Mouse (Mus musculus) heart, embryonic 13.5 days (tissue): ENCODE results near the gene Sec31a. TPM values are rescaled to one million over a fixed set of nuclear protein-coding genes. Genes with fewer than 3 reads are reported as not detected.
A peak's percentile ranks its signal among the peaks of the same experiment; 100 is the strongest.

Experiments
- ATAC-seq: fragments of 200-750 bp; cut with Nextera tagmentation; 2 replicates; pipeline ENCODE4 v1.8.0; 2017; ENCODE audit warnings: moderate TSS enrichment; ENCODE audit not compliant: insufficient number of reproducible peaks, low FRiP score, low TSS enrichment; ENCODE audit errors: extremely low read depth
- H3K27ac ChIP-seq: fragments of 300-500 bp; sonication (generic); replicated peaks from 2 replicates; pipeline ENCODE4 v1.5.1; 2015; ENCODE audit warnings: moderate library complexity, mild to moderate bottlenecking, inconsistent platforms
- H3K27me3 ChIP-seq: fragments of 300-500 bp; sonication (generic); replicated peaks from 2 replicates; pipeline ENCODE4 v1.6.1; 2015; ENCODE audit warnings: mild to moderate bottlenecking, inconsistent platforms
- H3K36me3 ChIP-seq: fragments of 300-500 bp; sonication (generic); 2 replicates; pipeline ENCODE4 v1.6.1; 2015; ENCODE audit warnings: mild to moderate bottlenecking, inconsistent platforms
- H3K4me1 ChIP-seq: fragments of 300-500 bp; sonication (generic); 2 replicates; pipeline ENCODE4 v1.6.1; 2015; ENCODE audit warnings: inconsistent platforms
- H3K4me2 ChIP-seq: fragments of 300-500 bp; sonication (generic); 2 replicates; pipeline ENCODE4 v1.6.1; 2015; ENCODE audit warnings: inconsistent platforms, mild to moderate bottlenecking, moderate library complexity
- H3K4me3 ChIP-seq: fragments of 300-500 bp; sonication (generic); 2 replicates; pipeline ENCODE4 v1.5.1; 2015; ENCODE audit warnings: moderate library complexity, mild to moderate bottlenecking, inconsistent platforms
- H3K9ac ChIP-seq: fragments of 300-500 bp; sonication (generic); 2 replicates; pipeline ENCODE4 v1.6.1; 2015; ENCODE audit warnings: inconsistent platforms, mild to moderate bottlenecking, moderate library complexity
- H3K9me3 ChIP-seq: fragments of 300-500 bp; sonication (generic); 2 replicates; pipeline ENCODE4 v1.6.1; 2016; ENCODE audit warnings: inconsistent platforms
- WGBS: fragments of 180-500 bp; shearing (Covaris S2); methylation state at CpG from one replicate; pipeline ENCODE4 v1.1.7; 2015; ENCODE audit warnings: mixed read lengths; 5-methylcytosine and 5-hydroxymethylcytosine counted together
- polyA plus RNA-seq: library from polyadenylated mRNA; unstranded; fragments of >200 nt; fragmentation: Nextera tagmentation; extraction: Ambion mirVana; gene quantifications from 2 replicates; pipeline ENCODE4 v1.2.1, GENCODE M21; 2015

Sec31a gene
- polyA plus RNA-seq, 1 experiment from 2014 or later, result 146 TPM

DNA sequence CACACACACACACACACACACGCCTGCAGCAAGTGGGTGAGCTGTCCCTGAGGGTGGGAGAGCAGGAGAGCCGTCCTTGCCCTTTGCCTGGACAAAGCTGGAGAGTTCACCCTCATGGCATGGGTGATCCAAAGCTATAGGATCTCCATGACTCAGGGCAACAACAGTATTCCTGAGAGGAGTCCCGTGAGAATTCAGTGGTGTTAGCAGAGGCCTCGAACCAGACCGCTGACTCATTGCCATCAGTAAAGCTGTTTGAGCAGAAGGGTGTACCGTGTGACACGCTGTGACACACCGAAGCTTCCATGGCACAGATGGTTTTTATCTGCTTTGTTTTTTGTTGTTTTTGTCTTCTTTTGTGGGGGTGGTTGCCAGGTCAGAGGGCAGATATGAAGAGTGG, 84.4 kb downstream of the Sec31a start:
- H3K4me2 ChIP-seq, result no peak overlapping the region
- H3K9ac ChIP-seq, result no peak overlapping the region
- H3K4me3 ChIP-seq, result no peak overlapping the region
- H3K36me3 ChIP-seq, result no peaks in the 10 kb centered on the region
- no peaks in the 10 kb centered on the region for H3K9me3 ChIP-seq
- H3K27ac ChIP-seq, result no peak overlapping the region
- peaks cover 30% of the 10 kb centered on the region for H3K4me1 ChIP-seq
- no peak for ATAC-seq
- 75% methylated on average over 8 of the region's 8 CpGs for WGBS
- no peaks in the 10 kb centered on the region for H3K27me3 ChIP-seq

DNA sequence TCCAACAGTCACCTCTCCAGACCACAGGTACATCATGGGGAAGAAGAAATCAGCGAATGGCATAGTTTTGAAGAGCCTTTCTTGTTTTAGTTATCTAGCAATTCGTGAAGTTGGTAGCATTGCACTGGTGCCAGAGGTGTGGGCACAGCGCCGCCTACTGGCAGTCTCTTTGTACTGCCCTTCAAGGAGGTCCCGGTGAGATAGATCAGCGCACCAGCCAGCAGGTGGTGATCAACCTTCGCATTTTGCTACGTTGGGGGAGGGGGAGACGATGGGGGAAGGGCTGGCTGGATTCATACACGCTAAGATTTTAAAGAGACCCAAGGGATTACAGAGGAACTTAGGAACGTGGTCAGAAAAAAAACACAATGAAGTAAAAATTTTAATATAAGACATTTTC, 94.0 kb downstream of the Sec31a start:
- Histone ChIP-seq H3K9me3 (no peaks in the 10 kb centered on the region), H3K4me3 (no peak overlapping the region), H3K27me3 (no peaks in the 10 kb centered on the region), H3K4me1 (peaks cover 3% of the 10 kb centered on the region; the same call in 1 of the 2 replicates), H3K4me2 (peak overlapping the region; percentile 24; the same call in 1 of the 2 replicates), H3K36me3 (no peaks in the 10 kb centered on the region), H3K9ac (no peak overlapping the region), H3K27ac (no peak overlapping the region)
- WGBS, result 1% methylated on average over 11 of the region's 11 CpGs
- ATAC-seq, result peak; percentile 54; the same call in 1 of the 2 replicates

DNA sequence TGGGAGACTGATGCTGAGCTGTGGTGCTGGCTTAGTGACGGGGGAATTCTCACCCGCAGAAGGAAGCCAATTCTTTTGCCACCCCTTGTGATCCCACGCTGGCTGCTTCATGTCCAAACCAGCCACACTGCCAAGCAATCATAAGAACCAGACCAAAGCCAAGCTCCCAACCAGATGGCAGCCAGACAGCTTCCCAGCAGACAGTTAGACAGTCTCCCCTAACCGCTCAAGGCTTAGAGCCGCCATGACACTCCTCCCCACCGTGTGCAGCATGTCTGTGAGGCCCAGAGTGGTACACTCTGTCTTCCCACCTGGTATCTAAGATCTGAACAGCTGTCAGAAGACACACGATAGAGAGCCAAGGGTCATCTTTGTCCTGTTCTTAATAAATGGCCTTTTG, 98.2 kb downstream of the Sec31a start:
- peaks cover 7% of the 10 kb centered on the region; the same call in 1 of the 2 replicates for H3K27me3 ChIP-seq
- no peak overlapping the region for H3K4me2 ChIP-seq
- peaks cover 3% of the 10 kb centered on the region; the same call in 1 of the 2 replicates for H3K4me1 ChIP-seq
- H3K9ac ChIP-seq, result no peak overlapping the region
- H3K4me3 ChIP-seq, result no peak overlapping the region
- no peak for ATAC-seq
- no peaks in the 10 kb centered on the region for H3K36me3 ChIP-seq
- 70% methylated on average over 7 of the region's 7 CpGs for WGBS
- no peaks in the 10 kb centered on the region for H3K9me3 ChIP-seq
- H3K27ac ChIP-seq, result no peak overlapping the region

DNA sequence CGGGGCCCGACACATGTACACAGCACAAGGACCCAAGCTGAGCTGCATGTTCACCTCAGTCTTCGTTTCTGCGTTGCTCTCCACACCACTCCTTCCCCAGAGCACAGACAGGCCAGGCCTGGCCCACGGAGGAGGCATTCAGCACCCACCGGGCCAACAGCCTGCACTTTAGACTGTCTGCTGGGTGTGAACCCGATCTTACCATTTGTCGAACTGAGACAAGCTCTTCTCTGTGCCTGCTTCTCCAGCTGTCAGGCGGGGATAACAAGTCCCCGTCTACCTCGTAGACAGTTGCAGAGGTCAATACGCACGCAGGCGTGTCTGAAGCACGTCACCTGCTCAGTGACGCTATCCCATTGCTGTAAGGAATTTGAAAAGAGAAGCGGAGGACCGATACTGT, 99.0 kb downstream of the Sec31a start:
- Histone ChIP-seq H3K27ac (no peak overlapping the region), H3K4me3 (no peak overlapping the region), H3K9me3 (no peaks in the 10 kb centered on the region), H3K27me3 (peaks cover 7% of the 10 kb centered on the region; the same call in 1 of the 2 replicates), H3K36me3 (no peaks in the 10 kb centered on the region), H3K4me1 (peaks cover 3% of the 10 kb centered on the region; the same call in 1 of the 2 replicates), H3K4me2 (no peak overlapping the region), H3K9ac (no peak overlapping the region)
- WGBS, result 69% methylated on average over 18 of the region's 18 CpGs
- ATAC-seq, result no peak

DNA sequence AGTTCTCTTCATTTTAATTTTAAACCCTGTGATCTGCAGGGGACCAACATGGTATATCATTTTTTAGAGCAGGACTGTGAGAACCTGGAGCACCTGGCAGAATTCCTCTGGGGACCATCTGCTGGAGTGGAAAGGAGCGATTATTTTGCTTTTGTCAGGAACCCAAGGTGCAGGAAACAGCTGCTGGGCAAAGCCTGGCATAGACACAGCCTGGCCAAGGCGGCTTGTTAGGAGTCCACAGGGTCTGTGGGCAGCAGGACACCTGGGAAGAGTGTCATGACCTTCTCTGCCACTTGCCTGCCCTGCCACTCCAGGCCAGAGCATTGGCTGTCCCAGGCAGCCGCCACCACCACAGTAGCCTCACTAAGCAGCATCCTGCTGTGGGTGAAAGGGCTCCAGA, 100.4 kb downstream of the Sec31a start:
- H3K27me3 ChIP-seq, result peaks cover 7% of the 10 kb centered on the region; the same call in 1 of the 2 replicates
- no peaks in the 10 kb centered on the region for H3K4me1 ChIP-seq
- H3K36me3 ChIP-seq, result no peaks in the 10 kb centered on the region
- no peaks in the 10 kb centered on the region for H3K9me3 ChIP-seq
- no peak overlapping the region for H3K9ac ChIP-seq
- H3K27ac ChIP-seq, result no peak overlapping the region
- H3K4me3 ChIP-seq, result no peak overlapping the region
- WGBS, result 41% methylated on average over 3 of the region's 3 CpGs
- H3K4me2 ChIP-seq, result no peak overlapping the region
- no peak for ATAC-seq

DNA sequence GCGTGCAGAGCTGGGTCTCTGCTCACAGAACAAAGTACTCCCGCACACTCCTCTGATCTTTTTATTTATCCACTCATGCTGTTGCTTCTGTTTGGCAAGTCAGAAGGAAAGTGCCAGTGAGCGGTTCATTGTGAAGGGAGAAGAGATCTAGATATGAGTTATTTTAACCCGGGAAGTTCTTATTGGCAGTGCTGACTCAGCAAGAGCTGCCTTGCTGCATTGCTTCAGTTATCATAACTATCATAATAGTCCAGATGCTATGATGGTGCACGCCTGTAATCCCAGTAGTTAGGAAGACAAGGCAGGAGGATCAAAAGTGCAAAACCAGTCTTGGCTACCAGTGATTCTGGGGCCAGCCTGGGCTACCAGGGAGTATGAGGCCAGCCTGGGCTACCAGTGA, 103.6 kb downstream of the Sec31a start:
- Histone ChIP-seq H3K9me3 (no peaks in the 10 kb centered on the region), H3K36me3 (no peaks in the 10 kb centered on the region), H3K9ac (no peak overlapping the region), H3K27ac (no peak overlapping the region), H3K4me3 (no peak overlapping the region), H3K4me2 (no peak overlapping the region), H3K4me1 (no peaks in the 10 kb centered on the region), H3K27me3 (peaks cover 7% of the 10 kb centered on the region; the same call in 1 of the 2 replicates)
- no peak for ATAC-seq
- 77% methylated on average over 5 of the region's 5 CpGs for WGBS

Other genes starting within 250 kb of the Sec31a start
- 8.9 and 9.0 TPM in 2 replicates for gene Lin54, start 84.4 kb upstream of the Sec31a start, polyA plus RNA-seq
- gene Cops4, start 102.1 kb upstream of the Sec31a start, polyA plus RNA-seq, result 146 and 162 TPM in 2 replicates
- gene Plac8, start 156.0 kb upstream of the Sec31a start, polyA plus RNA-seq, result 5.7 and 5.8 TPM in 2 replicates